Mouse (Mus musculus): ENCODE measurements around the gene Gm10639.
A peak's percentile ranks its signal among the peaks of the same experiment; 100 is the strongest.
"Not testable (repeated sequence)": the region's sequence is repeated elsewhere in the genome, so short reads cannot be mapped to it uniquely, and the experiment has no call there.

The Gm10639 gene

DNA sequence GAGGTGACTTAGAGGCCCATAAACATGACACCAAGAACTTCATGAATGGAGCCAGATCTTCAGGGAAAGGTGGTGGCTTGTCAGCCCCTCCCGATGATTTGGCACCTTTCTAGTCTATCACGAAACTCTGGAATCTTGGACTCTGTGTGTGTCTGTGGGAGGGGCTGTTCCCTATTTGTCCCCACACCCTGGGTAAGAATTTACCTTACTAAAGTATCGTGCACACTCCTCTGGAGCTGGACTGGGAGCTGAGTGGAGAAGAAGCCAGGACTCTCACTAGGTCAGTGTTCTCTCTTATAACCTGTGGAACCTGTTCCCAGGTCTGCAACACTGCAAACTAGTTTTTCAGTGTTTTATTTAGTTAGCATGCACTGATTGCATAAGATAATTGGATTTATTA lies at the start of gene Gm10639:
Gene Gm10639 (plus strand): TSS at position 201 of the 400 bp plus-strand sequence.
- DNase-seq (ENCODE audit: low read depth, low spot score) = not testable (repeated sequence)

DNA sequence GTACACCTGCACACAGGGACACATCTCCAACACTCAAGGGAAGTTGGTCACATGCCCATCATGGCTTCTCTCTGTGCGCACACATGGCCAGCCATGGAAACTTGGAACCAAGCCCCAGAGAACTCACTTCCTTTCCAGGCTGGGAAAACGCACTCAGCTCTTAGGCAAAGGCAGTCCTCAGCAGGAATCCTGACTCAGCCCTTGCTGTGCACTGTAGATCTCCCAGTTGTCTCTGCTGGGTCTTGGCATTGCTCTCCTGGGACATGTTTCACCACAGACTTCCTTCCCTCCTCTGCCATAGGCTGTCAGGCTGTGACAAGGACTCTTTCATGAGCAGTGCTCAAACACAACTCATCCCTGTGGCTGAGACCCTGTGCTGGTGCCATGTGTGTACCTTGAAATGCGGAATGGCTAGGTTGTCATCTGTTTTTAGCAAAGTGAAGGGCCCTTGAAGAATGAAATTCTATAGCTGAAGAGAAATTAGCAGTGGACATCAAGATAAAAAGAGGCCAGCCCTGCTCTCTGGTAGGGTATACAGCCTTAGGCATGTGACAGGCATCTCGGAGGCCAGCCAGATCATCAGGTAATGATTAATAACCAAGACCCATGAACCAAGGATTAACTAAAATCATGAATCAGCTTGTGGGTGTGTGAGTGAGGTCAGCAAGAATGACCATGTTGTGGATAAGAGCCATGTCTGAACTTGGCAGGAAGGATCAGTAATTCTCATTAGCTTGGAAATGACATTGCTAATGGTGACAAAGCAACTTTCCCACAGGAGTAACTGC lies 33.8 kb upstream of the Gm10639 start:
- DNase-seq (ENCODE audit: low read depth, low spot score) = not testable (repeated sequence)

DNA sequence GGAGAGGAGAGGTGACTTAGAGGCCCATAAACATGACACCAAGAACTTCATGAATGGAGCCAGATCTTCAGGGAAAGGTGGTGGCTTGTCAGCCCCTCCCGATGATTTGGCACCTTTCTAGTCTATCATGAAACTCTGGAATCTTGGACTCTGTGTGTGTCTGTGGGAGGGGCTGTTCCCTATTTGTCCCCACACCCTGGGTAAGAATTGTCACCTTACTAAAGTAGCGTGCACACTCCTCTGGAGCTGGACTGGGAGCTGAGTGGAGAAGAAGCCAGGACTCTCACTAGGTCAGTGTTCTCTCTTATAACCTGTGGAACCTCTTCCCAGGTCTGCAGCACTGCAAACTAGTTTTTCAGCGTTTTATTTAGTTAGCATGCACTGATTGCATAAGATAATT lies 32.8 kb upstream of the Gm10639 start, which contains the start of gene Gm3776:
Gene Gm3776 (plus strand): TSS at position 216 of the 400 bp plus-strand sequence.
- not testable (repeated sequence) for DNase-seq (ENCODE audit: low read depth, low spot score)

DNA sequence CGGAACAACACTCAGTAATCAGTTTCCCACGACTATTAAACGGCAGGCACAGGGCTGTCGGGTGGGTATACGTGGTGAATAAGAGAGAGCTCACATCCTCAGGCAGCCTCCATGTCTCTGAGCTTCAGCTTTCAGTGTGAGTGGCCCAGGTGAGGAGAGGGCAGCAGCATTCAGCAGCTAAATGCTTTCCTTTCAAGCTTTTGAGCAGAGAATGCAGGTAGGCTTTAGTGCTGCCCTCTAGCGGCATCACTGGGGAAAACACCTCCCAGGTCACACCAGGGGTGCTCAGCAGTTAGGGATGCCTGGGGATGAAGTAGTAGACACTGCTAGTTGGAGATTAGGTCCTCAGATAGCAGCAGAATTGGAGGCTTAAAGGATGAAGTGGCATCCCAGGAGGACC lies 30.0 kb upstream of the Gm10639 start:
- DNase-seq (ENCODE audit: low read depth, low spot score) = not testable (repeated sequence)

DNA sequence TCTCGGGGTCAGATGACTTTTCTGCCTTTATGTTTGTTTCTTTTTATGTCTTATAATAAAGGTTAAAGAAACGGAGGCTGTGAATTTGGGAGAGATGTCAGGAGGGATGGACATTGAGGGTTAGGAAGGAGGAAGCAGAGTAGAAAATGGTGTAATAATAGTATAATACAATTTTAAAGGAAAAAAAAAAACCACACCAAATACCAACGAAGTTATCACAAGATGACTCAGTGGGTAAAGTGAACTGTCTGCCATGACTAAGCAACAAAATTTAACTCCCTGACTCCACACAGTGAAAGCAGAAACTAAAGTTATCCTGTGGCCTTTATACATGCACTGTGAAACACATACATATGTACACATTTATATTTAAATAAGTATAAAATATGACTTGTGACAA lies 18.8 kb upstream of the Gm10639 start:
- not testable (repeated sequence) for DNase-seq (ENCODE audit: low read depth, low spot score)

DNA sequence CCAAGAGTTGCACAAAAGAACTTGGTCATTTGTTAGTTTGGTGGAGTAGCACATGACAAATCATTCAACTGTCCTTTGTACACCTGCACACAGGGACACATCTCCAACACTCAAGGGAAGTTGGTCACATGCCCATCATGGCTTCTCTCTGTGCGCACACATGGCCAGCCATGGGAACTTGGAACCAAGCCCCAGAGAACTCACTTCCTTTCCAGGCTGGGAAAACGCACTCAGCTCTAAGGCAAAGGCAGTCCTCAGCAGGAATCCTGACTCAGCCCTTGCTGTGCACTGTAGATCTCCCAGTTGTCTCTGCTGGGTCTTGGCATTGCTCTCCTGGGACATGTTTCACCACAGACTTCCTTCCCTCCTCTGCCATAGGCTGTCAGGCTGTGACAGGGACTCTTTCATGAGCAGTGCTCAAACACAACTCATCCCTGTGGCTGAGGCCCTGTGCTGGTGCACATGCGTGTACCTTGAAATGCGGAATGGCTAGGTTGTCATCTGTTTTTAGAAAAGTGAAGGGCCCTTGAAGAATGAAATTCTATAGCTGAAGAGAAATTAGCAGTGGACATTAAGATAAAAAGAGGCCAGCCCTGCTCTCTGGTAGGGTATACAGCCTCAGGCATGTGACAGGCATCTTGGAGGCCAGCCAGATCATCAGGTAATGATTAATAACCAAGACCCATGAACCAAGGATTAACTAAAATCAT lies 7.6 kb upstream of the Gm10639 start:
- not testable (repeated sequence) for DNase-seq (ENCODE audit: low read depth, low spot score)

DNA sequence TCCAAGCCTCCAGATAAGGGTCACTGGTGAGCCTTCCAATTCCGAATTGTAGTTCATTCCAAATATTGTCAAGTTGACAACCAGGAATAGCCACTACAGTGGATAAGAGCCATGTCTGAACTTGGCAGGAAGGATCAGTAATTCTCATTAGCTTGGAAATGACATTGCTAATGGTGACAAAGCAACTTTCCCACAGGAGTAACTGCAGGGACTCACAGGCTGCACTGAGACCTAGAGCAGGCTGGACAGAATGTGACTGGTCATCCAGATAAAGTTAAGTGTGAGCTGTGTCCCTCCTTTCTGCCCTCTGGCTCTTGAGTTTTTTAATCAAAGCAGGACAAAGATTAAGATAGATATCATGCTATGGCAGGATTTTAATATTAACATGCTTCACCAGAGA lies 660 bp upstream of the Gm10639 start:
- DNase-seq (ENCODE audit: low read depth, low spot score) = not testable (repeated sequence)

DNA sequence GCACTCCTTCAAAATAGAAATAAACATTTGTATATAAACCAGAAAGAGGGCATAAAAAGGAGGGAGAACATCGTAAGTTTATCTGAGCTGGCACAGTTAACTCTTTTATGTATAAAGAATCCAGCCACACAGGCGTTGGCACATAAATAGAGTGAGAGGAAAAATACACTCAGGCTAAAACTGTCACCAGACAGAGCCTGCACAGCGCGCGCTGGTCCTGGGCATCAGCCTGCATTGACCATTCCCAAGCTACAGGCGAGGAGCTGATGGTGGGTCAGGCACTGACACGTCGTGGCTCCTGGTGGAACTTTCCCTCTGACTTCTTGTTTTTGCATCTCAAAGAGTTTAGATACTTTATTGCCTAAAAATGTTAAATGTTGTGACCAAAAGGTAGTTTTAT lies 2.7 kb downstream of the Gm10639 start:
- DNase-seq (ENCODE audit: low read depth, low spot score) = not testable (repeated sequence)

DNA sequence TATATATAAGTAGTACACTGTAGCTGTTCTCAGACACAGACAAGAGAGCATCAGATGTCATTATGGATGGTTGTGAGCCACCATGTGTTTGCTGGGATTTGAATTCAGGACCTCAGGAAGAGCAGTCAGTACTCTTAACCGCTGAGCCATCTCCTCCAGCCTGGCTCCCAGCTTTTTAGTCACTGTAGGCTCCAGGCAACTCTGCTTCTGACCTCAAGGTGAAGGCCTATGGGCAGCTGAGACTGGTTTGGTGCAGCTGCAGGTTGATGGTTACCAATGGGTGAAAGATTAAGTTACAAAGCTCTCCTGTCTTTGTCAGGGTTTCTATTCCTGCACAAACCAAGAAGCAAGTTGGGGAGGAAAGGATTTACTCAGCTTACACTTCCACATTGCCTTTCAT lies 4.0 kb downstream of the Gm10639 start:
- DNase-seq (ENCODE audit: low read depth, low spot score) = not testable (repeated sequence)

DNA sequence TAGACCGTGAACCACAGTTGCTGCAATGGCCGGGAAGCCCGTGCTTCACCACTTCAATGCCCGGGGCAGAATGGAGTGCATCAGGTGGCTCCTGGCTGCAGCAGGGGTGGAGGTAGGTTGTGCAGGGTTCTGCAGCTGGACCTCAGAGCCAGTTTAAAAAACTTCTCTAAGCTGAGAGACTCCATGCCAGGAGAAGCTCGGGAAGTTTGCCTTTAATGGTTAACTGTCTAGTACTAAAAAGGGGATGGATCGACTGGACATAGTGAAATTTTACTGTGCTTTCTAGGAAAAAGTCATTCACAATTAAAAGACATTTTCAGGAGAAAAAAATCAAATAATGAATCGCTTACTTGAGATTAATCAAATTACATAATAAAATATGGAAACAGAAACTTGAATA lies 5.1 kb downstream of the Gm10639 start:
- DNase-seq (ENCODE audit: low read depth, low spot score) = not testable (repeated sequence)

DNA sequence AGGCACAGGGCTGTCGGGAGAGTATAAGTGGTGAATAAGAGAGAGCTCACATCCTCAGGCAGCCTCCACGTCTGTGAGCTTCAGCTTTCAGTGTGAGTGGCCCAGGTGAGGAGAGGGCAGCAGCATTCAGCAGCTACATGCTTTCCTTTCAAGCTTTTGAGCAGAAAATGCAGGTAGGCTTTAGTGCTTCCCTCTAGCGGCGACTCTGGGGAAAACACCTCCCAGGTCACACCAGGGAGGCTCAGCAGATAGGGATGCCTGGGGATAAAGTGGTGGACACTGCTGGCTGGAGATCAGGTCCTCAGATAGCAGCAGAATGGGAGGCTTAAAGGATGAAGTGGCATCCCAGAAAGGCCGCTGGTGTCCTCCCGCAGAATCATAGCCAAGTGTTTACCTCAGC lies 6.4 kb downstream of the Gm10639 start:
- peak; percentile 16 for DNase-seq (ENCODE audit: low read depth, low spot score)

DNA sequence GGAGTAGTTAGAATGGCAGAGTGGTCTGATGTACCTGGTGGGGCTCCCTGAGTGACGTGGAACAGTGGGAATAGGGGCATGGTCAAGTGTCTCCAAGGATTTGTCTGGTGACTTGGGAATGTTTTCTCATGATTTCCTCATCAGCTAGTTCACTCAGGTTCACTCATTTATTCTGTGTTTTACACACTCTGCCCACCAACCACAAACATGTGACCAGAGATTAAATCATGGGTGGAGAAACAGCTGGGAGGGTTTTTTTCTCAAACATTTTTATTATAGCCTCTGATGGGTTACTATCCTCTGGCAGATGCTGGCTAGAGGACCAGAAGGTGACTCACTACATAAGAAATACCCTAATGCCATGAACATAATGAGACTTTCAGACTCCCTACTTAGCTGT lies 8.5 kb downstream of the Gm10639 start:
- no peak for DNase-seq (ENCODE audit: low read depth, low spot score)

DNA sequence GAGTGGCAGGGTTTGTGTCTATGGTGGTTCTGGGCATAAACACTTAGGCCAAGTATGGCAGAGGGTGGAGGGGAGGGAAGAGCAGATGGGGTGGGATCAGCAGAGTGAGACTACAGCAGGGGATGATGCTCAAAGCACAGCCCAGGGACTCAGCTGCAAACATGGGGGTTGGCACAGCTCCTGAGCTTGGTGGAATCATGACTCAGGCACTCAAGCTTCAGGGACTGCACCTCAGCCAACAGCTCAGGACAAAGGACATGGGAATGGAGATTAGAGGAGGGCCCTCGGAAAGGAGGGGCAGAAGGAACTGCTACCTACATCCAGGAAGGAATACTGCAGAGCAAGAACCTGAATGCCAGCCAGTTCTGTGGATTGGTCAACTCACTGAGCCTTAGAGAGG lies 9.4 kb downstream of the Gm10639 start:
- DNase-seq (ENCODE audit: low read depth, low spot score) = not testable (repeated sequence)

DNA sequence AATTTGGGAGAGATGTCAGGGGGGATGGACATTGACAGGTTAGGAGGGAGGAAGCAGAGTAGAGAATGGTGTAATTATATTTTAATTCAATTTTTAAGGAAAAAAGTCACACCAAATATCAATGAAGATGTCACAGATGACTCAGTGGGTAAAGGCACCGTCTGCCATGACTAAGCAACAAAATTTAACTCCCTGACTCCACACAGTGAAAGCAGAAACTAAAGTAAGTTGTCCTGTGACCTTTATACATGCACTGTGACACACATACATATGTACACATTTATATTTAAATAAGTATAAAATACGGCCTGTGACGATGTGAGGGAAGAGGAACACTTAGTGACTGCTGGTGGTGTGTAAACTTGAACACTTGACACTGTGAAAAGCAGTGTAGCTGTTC lies 18.4 kb downstream of the Gm10639 start:
- DNase-seq (ENCODE audit: low read depth, low spot score) = not testable (repeated sequence)

DNA sequence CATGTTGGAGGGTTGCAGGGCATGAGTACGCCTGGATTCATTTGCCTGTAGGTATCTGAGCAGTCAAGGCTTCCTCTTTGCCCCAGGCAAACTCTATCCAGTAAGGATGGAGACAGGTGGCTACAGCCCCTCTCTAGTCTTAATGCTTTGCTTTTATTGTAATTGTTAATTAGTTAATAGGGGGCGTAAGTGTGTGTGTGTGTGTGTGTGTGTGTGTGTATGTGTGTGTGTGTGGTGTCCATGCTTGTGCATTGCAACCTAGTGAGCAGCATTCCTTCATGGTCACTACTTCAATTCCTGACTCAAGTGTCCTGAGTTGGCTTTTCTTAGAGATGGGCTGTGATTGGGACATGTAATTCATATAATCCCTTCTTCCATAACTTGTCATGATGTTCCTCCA lies 25.0 kb downstream of the Gm10639 start, which contains the start of gene Omt2a:
Gene Omt2a (minus strand): TSS at position 101 of the 400 bp plus-strand sequence.
- no peak for DNase-seq (ENCODE audit: low read depth, low spot score)

DNA sequence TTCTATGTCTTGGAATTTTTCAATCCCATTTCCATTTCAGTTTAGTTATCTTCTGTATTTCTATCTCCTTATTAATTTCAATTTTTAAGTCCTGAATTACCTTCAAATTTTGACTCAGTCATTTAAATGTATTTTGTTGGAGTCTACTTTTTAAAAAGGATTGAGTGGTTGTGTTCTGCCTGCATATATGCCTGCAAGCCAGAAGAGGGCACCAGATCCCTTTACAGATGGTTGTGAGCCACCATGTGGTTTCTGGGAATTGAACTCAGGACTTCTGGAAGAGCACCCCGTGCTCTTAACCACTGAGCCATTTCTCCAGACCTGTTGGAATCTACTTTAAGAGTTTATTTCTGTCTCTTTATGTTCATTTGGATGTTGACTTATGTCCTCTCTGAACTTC lies 29.8 kb downstream of the Gm10639 start:
- DNase-seq (ENCODE audit: low read depth, low spot score) = no peak

DNA sequence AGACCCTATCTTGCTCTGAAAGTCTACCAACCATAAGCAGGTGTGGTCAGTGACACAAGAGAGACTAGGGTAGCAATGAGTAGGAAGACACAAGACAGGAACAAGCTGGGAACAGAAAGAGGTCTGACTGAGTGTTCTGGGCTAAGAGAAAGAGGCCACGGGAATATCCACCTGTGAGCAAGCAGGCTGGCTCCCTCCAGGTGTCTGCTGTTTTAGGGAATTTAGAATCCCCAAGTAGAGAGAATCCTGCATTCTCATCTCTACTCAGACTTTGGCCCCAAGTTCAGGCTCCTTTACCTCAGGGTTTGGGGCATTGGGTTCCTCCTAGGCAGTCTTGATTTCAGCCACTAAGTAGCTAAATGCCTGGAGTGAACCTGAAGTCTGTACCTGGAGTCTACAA lies 37.6 kb downstream of the Gm10639 start, which contains the start of gene Omt2b:
Gene Omt2b (plus strand): TSS at position 301 of the 400 bp plus-strand sequence.
- DNase-seq (ENCODE audit: low read depth, low spot score) = not testable (repeated sequence)

DNA sequence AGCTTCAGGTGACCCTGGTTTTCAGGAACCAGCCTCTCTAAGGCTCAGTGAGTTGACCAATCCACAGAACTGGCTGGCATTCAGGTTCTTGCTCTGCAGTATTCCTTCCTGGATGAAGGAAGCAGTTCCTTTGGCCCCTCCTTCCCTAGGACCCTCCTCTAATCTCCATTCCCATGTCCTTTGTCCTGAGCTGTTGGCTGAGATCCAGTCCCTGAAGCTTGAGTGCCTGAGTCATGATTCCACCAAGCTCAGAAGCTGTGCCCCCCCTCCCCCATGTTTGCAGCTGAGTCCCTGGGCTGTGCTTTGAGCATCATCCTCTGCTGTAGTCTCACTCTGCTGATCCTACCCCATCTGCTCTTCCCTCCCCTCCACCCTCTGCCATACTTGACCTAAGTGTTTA lies 47.3 kb downstream of the Gm10639 start:
- not testable (repeated sequence) for DNase-seq (ENCODE audit: low read depth, low spot score)

DNA sequence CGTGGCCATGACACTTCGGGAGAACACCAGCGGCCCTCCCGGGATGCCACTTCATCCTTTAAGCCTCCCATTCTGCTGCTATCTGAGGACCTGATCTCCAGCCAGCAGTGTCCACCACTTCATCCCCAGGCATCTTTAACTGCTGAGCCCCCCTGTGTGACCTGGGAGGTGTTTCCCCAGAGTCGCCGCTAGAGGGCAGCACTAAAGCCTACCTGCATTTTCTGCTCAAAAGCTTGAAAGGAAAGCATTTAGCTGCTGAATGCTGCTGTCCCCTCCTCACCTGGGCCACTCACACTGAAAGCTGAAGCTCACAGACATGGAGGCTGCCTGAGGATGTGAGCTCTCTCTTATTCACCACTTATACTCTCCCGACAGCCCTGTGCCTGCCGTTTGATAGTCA lies 50.6 kb downstream of the Gm10639 start:
- DNase-seq (ENCODE audit: low read depth, low spot score) = not testable (repeated sequence)

DNA sequence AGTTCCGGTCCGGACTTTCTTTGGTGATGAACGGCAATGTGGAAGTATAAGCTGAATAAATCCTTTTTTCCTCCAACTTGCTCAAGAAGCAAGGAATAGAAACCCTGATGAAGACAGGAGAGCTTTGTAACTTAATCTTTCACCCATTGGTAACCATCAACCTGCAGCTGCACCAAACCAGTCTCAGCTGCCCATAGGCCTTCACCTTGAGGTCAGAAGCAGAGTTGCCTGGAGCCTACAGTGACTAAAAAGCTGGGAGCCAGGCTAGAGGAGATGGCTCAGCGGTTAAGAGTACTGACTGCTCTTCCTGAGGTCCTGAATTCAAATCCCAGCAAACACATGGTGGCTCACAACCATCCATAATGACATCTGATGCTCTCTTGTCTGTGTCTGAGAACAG lies 52.8 kb downstream of the Gm10639 start:
- not testable (repeated sequence) for DNase-seq (ENCODE audit: low read depth, low spot score)

DNA sequence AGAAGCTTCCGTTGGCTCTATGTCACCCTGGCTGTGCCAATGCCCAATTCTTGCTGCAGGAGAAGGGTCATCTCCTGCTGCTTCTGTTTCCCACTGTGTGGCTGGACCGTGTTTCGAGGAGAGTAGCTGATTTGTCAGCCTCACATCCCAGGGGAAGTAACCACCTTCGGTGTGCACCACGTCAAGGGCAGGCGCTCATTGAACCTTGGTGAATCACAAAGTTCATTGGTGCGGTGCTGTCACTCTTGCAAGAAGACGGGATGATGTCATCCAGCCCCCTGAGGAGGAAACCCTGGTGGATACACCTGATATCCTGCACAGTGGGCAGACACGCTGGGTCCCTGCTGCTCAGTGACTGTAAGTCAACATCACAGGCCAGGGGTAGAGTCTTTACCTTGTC lies 53.3 kb downstream of the Gm10639 start:
- not testable (repeated sequence) for DNase-seq (ENCODE audit: low read depth, low spot score)

DNA sequence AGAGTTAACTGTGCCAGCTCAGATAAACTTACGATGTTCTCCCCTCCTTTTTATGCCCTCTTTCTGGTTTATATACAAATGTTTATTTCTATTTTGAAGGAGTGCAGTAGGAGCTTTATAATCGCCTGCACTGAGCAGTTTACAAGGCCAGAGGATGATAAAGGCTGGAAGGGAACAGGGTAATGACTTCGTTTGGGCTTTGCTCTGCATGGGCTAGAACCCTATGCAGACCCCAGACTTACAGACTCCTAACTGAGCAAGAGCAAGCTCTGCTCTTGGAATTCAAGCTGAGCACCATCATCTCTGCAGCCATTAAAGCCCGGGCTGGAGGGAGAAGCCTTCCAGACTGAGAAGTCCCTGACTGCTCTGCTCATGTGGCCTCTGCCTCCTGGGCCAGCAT lies 55.5 kb downstream of the Gm10639 start:
- DNase-seq (ENCODE audit: low read depth, low spot score) = not testable (repeated sequence)

DNA sequence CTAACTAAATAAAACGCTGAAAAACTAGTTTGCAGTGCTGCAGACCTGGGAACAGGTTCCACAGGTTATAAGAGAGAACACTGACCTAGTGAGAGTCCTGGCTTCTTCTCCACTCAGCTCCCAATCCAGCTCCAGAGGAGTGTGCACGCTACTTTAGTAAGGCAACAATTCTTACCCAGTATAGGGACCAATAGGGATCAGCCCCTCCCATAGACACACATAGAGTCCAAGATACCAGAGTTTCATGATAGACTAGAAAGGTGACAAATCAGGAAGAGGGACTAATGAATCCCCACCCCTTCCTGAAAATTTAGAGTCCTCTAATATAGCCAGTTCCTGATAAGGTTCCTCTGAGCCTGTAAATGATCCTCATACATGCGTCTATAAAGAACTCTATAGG lies 57.3 kb downstream of the Gm10639 start:
- DNase-seq (ENCODE audit: low read depth, low spot score) = no peak

All from retina, adult 2 months (tissue).